Mouse (Mus musculus) kidney, postnatal 0 days (tissue): Measurements from ENCODE around the gene Jhy. TPM values are rescaled to one million over a fixed set of nuclear protein-coding genes. Genes with fewer than 3 reads are reported as not detected.

Experiments used
- ATAC-seq: fragments of 200-750 bp; cut with Nextera tagmentation; replicated peaks from 2 replicates; pipeline ENCODE4 v1.8.0; 2017; ENCODE audit warnings: low read depth, moderate number of reproducible peaks, moderate TSS enrichment, moderate library complexity; ENCODE audit not compliant: low FRiP score
- DNase-seq: peaks from one replicate; pipeline ENCODE4 v3.0.0-alpha.2; 2016; ENCODE audit warnings: low spot score
- H3K27ac ChIP-seq: fragments of 300-500 bp; sonication (generic); 2 replicates; pipeline ENCODE4 v1.5.1; 2014; ENCODE audit warnings: mild to moderate bottlenecking
- H3K27me3 ChIP-seq: fragments of 300-500 bp; sonication (generic); 2 replicates; pipeline ENCODE4 v1.6.1; 2014; ENCODE audit warnings: low read length, mixed read lengths; ENCODE audit not compliant: insufficient read depth
- H3K36me3 ChIP-seq: fragments of 300-500 bp; sonication (generic); 2 replicates; pipeline ENCODE4 v1.6.1; 2014; ENCODE audit warnings: low read length, mixed read lengths; ENCODE audit not compliant: insufficient read depth
- H3K4me1 ChIP-seq: fragments of 300-500 bp; sonication (generic); replicated peaks from 2 replicates; pipeline ENCODE4 v1.6.1; 2014; ENCODE audit warnings: antibody characterized with exemption, low read length, mixed read lengths; ENCODE audit not compliant: insufficient read depth
- H3K4me2 ChIP-seq: fragments of 300-500 bp; sonication (generic); 2 replicates; pipeline ENCODE4 v1.6.1; 2014; ENCODE audit warnings: mild to moderate bottlenecking, low read length, moderate library complexity, mixed read lengths
- H3K4me3 ChIP-seq: fragments of 300-500 bp; sonication (generic); replicated peaks from 2 replicates; pipeline ENCODE4 v1.5.1; 2014; ENCODE audit warnings: low read depth, low read length
- H3K9ac ChIP-seq: fragments of 300-500 bp; sonication (generic); 2 replicates; pipeline ENCODE4 v1.6.1; 2014; ENCODE audit warnings: low read depth, low read length
- H3K9me3 ChIP-seq: fragments of 300-500 bp; sonication (generic); replicated peaks from 2 replicates; pipeline ENCODE4 v1.6.1; 2016; ENCODE audit warnings: low read length, inconsistent platforms, mixed read lengths
- CTCF ChIP-seq: IDR thresholded peaks from 2 replicates; pipeline ENCODE4 v1.5.1; 2016; ENCODE audit warnings: antibody characterized with exemption, low read depth, mild to moderate bottlenecking, moderate library complexity
- WGBS: fragments of 180-500 bp; shearing (Covaris S2); extraction: QIAGEN DNeasy Blood & Tissue Kit; methylation state at CpG from one replicate; pipeline ENCODE4 v1.1.7; 2014; 5-methylcytosine and 5-hydroxymethylcytosine counted together
- polyA plus RNA-seq: library from polyadenylated mRNA; unstranded; fragments of >200 nt; fragmentation: Nextera tagmentation; extraction: Ambion mirVana; gene quantifications from 2 replicates; pipeline ENCODE4 v1.2.1, GENCODE M21; 2015

Gene Jhy
- polyA plus RNA-seq, 1 experiment from 2014 or later = 0.17 TPM

- ATAC-seq (no peak), DNase-seq (no peak)
- peak overlapping the region; percentile 73 for H3K4me2 ChIP-seq
- peak overlapping the region; percentile 40; the same call in 1 of the 2 replicates for H3K4me3 ChIP-seq
- H3K27me3 ChIP-seq = peaks cover 17% of the 10 kb centered on the region
- no peaks in the 10 kb centered on the region; the same call in 1 of the 2 replicates for H3K4me1 ChIP-seq
- 32% methylated on average over 7 of the region's 7 CpGs for WGBS
- H3K9me3 ChIP-seq = no peaks in the 10 kb centered on the region
- no peaks in the 10 kb centered on the region for H3K36me3 ChIP-seq
- H3K27ac ChIP-seq = no peak overlapping the region
- H3K9ac ChIP-seq = no peak overlapping the region
- TF ChIP-seq CTCF = no peak
These were observed 448 bp upstream of the Jhy start for GRCm38 (mm10) chr9:40964418-40964714.

- no peaks in the 10 kb centered on the region for H3K36me3 ChIP-seq
- H3K4me2 ChIP-seq = no peak overlapping the region
- DNase-seq (no peak), ATAC-seq (no peak)
- H3K9ac ChIP-seq = no peak overlapping the region
- H3K4me1 ChIP-seq = no peaks in the 10 kb centered on the region; the same call in 1 of the 2 replicates
- no peak for TF ChIP-seq CTCF
- H3K9me3 ChIP-seq = no peaks in the 10 kb centered on the region
- peaks cover 17% of the 10 kb centered on the region for H3K27me3 ChIP-seq
- no peak overlapping the region for H3K4me3 ChIP-seq
- 56% methylated on average over 3 of the region's 3 CpGs for WGBS
- no peak overlapping the region for H3K27ac ChIP-seq
These were observed 2.5 kb downstream of the Jhy start for GRCm38 (mm10) chr9:40961401-40961800.

- Histone ChIP-seq H3K4me3 (no peak overlapping the region), H3K9me3 (no peaks in the 10 kb centered on the region), H3K4me1 (no peaks in the 10 kb centered on the region), H3K27ac (no peak overlapping the region), H3K9ac (no peak overlapping the region), H3K4me2 (no peak overlapping the region), H3K27me3 (no peaks in the 10 kb centered on the region), H3K36me3 (no peaks in the 10 kb centered on the region)
- DNase-seq (no peak), ATAC-seq (no peak)
- WGBS = 51% methylated on average over 18 of the region's 18 CpGs
- TF ChIP-seq CTCF = no peak
These were observed 14.8 kb downstream of the Jhy start for GRCm38 (mm10) chr9:40949039-40949615.

GRCm38 (mm10) chr9:40948473-40948872 lies 15.4 kb downstream of the Jhy start:
- H3K4me2 ChIP-seq = no peak overlapping the region

GRCm38 (mm10) chr9:40947131-40947530 lies 16.8 kb downstream of the Jhy start:
- DNase-seq (peak; percentile 15), ATAC-seq (no peak)
- Histone ChIP-seq H3K27ac (no peak overlapping the region), H3K9me3 (no peaks in the 10 kb centered on the region), H3K9ac (no peak overlapping the region), H3K4me1 (no peaks in the 10 kb centered on the region), H3K4me3 (no peak overlapping the region), H3K36me3 (no peaks in the 10 kb centered on the region), H3K4me2 (no peak overlapping the region), H3K27me3 (no peaks in the 10 kb centered on the region)
- no peak for TF ChIP-seq CTCF
- 47% methylated on average over 4 of the region's 4 CpGs for WGBS

More at GRCm38 (mm10) chr9:40948473-40948872, 15.4 kb downstream of the Jhy start:
- WGBS = 91% methylated on average over 6 of the region's 6 CpGs
- Histone ChIP-seq H3K27me3 (no peaks in the 10 kb centered on the region), H3K9ac (no peak overlapping the region), H3K4me3 (no peak overlapping the region), H3K36me3 (no peaks in the 10 kb centered on the region), H3K27ac (no peak overlapping the region), H3K4me1 (no peaks in the 10 kb centered on the region), H3K9me3 (no peaks in the 10 kb centered on the region)
- TF ChIP-seq CTCF = no peak
- DNase-seq (no peak), ATAC-seq (no peak)

GRCm38 (mm10) chr9:40937425-40937824 lies 26.5 kb downstream of the Jhy start:
- Histone ChIP-seq H3K27me3 (no peaks in the 10 kb centered on the region), H3K36me3 (no peaks in the 10 kb centered on the region), H3K4me2 (no peak overlapping the region), H3K9ac (no peak overlapping the region), H3K9me3 (no peaks in the 10 kb centered on the region), H3K4me1 (no peaks in the 10 kb centered on the region), H3K27ac (no peak overlapping the region), H3K4me3 (no peak overlapping the region)
- peak; percentile 67 for TF ChIP-seq CTCF
- DNase-seq (peak; percentile 21), ATAC-seq (no peak)
- 47% methylated on average over 7 of the region's 7 CpGs for WGBS

- no peaks in the 10 kb centered on the region for H3K27me3 ChIP-seq
- 78% methylated on average over 3 of the region's 3 CpGs for WGBS
- ATAC-seq = no peak
- no peak overlapping the region for H3K4me2 ChIP-seq
- H3K27ac ChIP-seq = no peak overlapping the region
- DNase-seq = no peak
- H3K9ac ChIP-seq = no peak overlapping the region
- no peaks in the 10 kb centered on the region for H3K9me3 ChIP-seq
- H3K36me3 ChIP-seq = no peaks in the 10 kb centered on the region
- no peak overlapping the region for H3K4me3 ChIP-seq
- no peaks in the 10 kb centered on the region for H3K4me1 ChIP-seq
- TF ChIP-seq CTCF = no peak
These were observed 30.6 kb downstream of the Jhy start for GRCm38 (mm10) chr9:40933323-40933722.
